Mouse (Mus musculus): ENCODE data around the gene Prr7. TPM values are rescaled to one million over a fixed set of nuclear protein-coding genes. Genes with fewer than 3 reads are reported as not detected.

Gene Prr7
- polyA plus RNA-seq, 1 experiment from 2014 or later: 0.41 TPM

DNA sequence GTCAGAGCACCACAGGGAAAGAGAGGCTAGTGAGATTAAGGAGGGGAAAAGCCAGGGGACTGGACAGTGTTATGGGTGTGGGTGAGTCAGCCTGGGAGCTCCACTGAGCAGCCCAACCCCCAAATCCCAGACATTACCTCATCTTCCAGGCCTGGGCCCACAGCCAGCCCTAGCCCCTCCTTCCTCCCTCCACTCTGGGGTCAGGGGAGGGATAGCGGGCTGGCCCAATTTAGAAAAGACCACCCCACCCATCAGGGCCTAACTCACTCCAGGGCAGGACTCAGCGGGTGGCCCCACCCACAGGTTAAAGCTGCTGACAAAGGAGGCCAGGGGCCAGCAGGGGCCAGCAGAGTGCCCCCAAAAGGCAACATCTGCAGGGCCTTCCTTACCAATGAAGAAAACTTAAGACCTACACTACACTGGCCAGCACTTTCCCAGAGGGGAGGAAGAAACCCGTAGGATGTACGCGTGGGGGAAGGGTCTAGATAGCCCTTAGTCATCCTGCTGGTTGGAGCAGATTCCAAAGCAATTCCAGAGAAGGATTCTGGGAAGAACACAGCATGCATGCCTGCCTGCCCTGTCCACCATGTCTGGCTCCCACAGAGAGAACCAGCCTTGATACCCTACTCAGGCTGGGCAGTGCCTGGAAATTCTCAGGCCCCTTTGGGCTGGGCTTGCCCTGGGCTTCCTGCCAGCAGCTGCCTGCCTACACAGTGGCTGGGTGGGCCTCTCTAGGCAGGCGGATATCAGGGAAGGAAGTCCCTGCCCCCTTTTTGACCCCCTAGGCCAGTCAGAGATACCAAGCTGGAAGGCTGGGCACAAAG is 46.8 kb downstream of the Prr7 start:
- Histone ChIP-seq H3K27me3 (replicated peaks) (peaks cover 14% of the 10 kb centered on the region), H3K27ac (ENCODE audit: poor library complexity, severe bottlenecking) (peak overlapping the region; percentile 98), H3K4me1 (replicated peaks) (peaks cover 38% of the 10 kb centered on the region), H3K36me3 (peaks cover 46% of the 10 kb centered on the region), H3K9ac (peak overlapping the region; percentile 99), H3K4me2 (peak overlapping the region; percentile 86), H3K9me3 (replicated peaks) (no peaks in the 10 kb centered on the region), H3K4me3 (peak overlapping the region; percentile 91)
- ATAC-seq (ENCODE audit: insufficient number of reproducible peaks, low FRiP score): peak; percentile 79
- WGBS: 0% methylated on average over 6 of the region's 6 CpGs

DNA sequence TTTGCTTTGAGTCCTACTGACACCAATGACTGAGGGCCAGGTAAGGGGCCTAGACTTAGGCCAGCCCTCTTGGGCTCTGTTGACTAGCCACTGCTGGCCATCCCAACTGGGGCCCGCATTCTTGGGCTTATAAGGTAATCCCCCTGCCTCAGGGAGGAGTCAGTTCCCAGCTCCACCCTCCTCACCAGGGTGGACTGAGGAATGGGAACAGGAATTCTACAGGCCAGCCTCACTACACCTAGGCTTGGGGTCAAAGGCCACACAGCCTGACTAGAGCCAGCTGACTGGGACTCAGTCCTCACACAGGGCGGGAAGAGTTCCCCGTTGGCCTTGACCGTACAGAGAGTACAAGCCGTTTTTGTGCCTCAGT is 47.4 kb downstream of the Prr7 start:
- 11% methylated on average over 5 of the region's 5 CpGs for WGBS
- peak overlapping the region; percentile 98 for H3K27ac ChIP-seq (ENCODE audit: poor library complexity, severe bottlenecking)
- peaks cover 38% of the 10 kb centered on the region for H3K4me1 ChIP-seq (replicated peaks)
- H3K4me3 ChIP-seq: peak overlapping the region; percentile 91
- H3K36me3 ChIP-seq: peaks cover 40% of the 10 kb centered on the region
- peak overlapping the region; percentile 86 for H3K4me2 ChIP-seq
- peak overlapping the region; percentile 99 for H3K9ac ChIP-seq
- H3K27me3 ChIP-seq (replicated peaks): peaks cover 14% of the 10 kb centered on the region
- no peaks in the 10 kb centered on the region for H3K9me3 ChIP-seq (replicated peaks)
- ATAC-seq (ENCODE audit: insufficient number of reproducible peaks, low FRiP score): no peak

DNA sequence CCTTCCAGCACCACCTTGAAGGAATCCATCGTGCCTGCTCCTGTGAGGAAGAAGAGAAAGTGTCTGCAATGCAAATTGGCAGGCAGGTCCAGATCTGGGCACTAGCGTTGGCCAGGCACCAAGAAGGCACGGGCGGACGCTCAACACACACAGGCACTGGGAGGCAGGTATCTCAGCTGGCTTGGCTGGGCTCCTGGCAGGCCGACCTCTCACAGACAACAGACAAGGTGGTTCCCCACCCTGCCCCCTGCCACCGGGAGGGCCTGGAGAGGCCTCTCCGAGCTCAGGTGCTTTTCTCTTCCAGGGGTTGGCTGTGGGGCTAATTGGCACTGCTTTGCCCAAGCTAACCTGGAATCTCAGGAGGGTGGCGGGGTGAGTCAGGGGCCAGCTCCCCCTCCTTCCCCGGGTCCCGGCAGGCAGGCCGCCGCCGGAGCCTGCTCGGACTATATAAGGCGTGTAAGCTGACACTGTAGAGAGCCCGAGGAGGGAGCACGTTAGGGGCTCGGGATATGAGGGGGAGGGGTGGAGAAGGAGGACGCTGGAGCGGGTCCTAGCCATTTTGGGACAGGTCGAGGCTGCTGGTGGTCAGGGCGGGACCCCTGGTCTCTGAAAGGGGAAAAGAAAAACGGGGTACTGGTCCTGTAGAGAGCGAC is 48.4 kb downstream of the Prr7 start:
- peaks cover 38% of the 10 kb centered on the region for H3K4me1 ChIP-seq (replicated peaks)
- H3K4me3 ChIP-seq: peak overlapping the region; percentile 91
- peak overlapping the region; percentile 99 for H3K9ac ChIP-seq
- WGBS: under 1% methylated on average over 25 of the region's 25 CpGs
- peak; percentile 56 for ATAC-seq (ENCODE audit: insufficient number of reproducible peaks, low FRiP score)
- H3K27me3 ChIP-seq (replicated peaks): peaks cover 14% of the 10 kb centered on the region
- peaks cover 30% of the 10 kb centered on the region for H3K36me3 ChIP-seq
- no peaks in the 10 kb centered on the region for H3K9me3 ChIP-seq (replicated peaks)
- peak overlapping the region; percentile 98 for H3K27ac ChIP-seq (ENCODE audit: poor library complexity, severe bottlenecking)
- peak overlapping the region; percentile 86 for H3K4me2 ChIP-seq

DNA sequence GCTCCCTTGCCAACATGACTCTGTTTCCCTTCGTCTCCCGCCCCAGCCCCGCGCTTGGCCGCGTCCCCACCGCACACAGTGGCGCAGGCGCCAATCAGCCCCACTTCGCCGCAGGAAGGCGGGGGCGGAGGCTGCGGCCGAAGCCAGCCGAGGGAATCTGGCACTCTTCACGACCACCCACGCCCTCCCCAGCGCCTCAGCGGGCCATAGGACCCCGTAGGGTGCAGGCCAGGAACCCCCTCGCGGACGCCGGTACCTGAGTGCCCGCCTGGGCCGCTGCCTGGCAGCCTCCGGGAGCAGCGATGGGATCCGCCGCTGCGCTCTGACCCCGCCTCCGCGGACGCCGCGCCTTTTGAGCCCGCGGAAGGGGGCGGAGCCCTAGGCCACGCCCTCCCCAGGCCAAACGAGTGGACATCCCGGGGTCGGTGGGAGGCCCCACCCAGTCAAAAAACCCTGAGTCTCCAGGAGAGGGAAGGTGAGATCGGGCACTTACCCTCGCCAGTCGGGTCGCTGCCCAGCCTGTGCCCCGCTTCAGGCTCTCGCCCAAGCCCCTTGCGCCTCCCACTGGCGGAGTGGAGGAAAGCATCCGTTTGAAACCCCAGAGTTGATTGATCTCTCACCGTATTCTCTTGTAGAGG is 49.2 kb downstream of the Prr7 start, which contains the start of gene Pdlim7:
Pdlim7 (minus strand) TSS at position 566 of the 638 bp plus-strand sequence.
- under 1% methylated on average over 55 of the region's 55 CpGs for WGBS

DNA sequence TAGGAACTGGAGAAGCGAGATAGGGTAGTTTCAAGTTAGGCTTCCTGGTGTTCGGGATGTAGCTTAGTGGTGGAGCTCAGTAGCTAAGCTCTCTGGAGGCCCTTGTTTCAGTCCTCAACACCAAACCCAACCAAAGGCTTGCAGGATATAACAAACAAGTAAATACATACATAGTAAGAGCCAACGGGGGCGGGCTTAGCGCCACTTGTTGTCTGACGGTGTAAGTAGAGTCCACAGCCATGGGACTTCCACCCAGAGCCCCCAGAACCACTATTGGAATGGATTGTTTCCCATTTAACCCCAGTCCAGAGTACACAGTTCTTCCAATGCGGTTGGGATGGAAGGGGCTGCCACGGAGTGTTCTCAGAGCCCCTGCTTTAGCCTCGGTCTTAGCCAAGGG is 49.8 kb downstream of the Prr7 start:
- no peak overlapping the region for H3K27ac ChIP-seq (ENCODE audit: poor library complexity, severe bottlenecking)
- no peaks in the 10 kb centered on the region for H3K9me3 ChIP-seq (replicated peaks)
- H3K9ac ChIP-seq: no peak overlapping the region
- H3K4me1 ChIP-seq (replicated peaks): peaks cover 34% of the 10 kb centered on the region
- H3K4me3 ChIP-seq: peak overlapping the region; percentile 91
- 35% methylated on average over 9 of the region's 9 CpGs for WGBS
- peaks cover 14% of the 10 kb centered on the region for H3K27me3 ChIP-seq (replicated peaks)
- H3K4me2 ChIP-seq: peak overlapping the region; percentile 86
- H3K36me3 ChIP-seq: peaks cover 16% of the 10 kb centered on the region
- no peak for ATAC-seq (ENCODE audit: insufficient number of reproducible peaks, low FRiP score)

More for the DNA sequence above, 49.2 kb downstream of the Prr7 start, which contains the start of gene Pdlim7:
- Histone ChIP-seq H3K9ac (peak within 1 kb of the TSS; percentile 99), H3K27ac (ENCODE audit: poor library complexity, severe bottlenecking) (peak within 1 kb of the TSS; percentile 98), H3K9me3 (replicated peaks) (no peaks in the 10 kb centered on the region), H3K27me3 (replicated peaks) (peaks cover 14% of the 10 kb centered on the region), H3K4me2 (peak within 1 kb of the TSS; percentile 86), H3K4me3 (peak within 1 kb of the TSS; percentile 91), H3K36me3 (peaks cover 22% of the 10 kb centered on the region), H3K4me1 (replicated peaks) (peaks cover 38% of the 10 kb centered on the region)
- ATAC-seq (ENCODE audit: insufficient number of reproducible peaks, low FRiP score): peak; percentile 74

DNA sequence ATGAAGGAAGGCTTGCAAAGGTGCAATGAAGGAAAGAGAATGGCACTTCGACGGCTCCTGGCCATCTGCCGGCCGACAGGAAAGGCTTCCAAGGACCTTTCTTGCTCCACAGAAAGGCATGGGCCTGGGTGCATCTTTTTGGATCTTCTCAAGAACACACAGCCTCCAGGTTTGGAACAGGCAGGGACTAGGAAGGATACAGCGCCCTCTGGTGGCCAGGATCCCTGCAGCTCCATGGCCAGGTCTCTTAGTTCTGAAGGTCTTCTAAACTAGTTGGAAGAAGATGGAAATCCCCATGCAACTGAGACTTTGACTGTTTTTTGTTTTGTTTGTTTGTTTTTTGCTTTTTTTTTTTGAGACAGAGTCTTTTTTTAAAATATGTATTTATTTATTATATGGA is 52.9 kb downstream of the Prr7 start:
- no peak overlapping the region for H3K9ac ChIP-seq
- H3K36me3 ChIP-seq: no peaks in the 10 kb centered on the region
- H3K27ac ChIP-seq (ENCODE audit: poor library complexity, severe bottlenecking): no peak overlapping the region
- no peaks in the 10 kb centered on the region for H3K9me3 ChIP-seq (replicated peaks)
- peaks cover 14% of the 10 kb centered on the region for H3K27me3 ChIP-seq (replicated peaks)
- no peak overlapping the region for H3K4me2 ChIP-seq
- 9% methylated on average over 5 of the region's 5 CpGs for WGBS
- H3K4me3 ChIP-seq: no peak overlapping the region
- peaks cover 5% of the 10 kb centered on the region for H3K4me1 ChIP-seq (replicated peaks)
- no peak for ATAC-seq (ENCODE audit: insufficient number of reproducible peaks, low FRiP score)

DNA sequence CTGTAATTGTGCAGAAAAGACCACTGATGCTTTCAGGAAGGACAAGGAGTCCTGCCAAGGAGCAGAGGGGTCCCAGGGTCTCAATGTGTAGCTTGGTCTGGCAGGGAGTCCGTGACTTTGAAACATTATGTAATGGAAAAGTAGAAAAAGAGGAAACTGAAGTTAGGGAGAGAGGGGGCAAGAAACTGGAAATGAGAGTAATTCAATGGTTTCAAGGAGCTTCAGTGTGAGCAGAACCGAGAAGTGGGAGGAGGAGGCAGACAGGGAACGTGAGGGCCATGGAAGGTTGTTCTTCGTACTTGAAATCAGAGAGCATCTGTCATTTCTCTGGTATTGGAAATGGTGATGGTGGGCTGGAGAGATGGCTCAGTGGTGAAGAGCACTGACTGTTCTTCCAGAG is 55.5 kb downstream of the Prr7 start:
- no peaks in the 10 kb centered on the region for H3K36me3 ChIP-seq
- no peak overlapping the region for H3K9ac ChIP-seq
- no peak overlapping the region for H3K4me3 ChIP-seq
- ATAC-seq (ENCODE audit: insufficient number of reproducible peaks, low FRiP score): no peak
- no peaks in the 10 kb centered on the region for H3K9me3 ChIP-seq (replicated peaks)
- no peak overlapping the region for H3K4me2 ChIP-seq
- no peak overlapping the region for H3K27ac ChIP-seq (ENCODE audit: poor library complexity, severe bottlenecking)
- 64% methylated on average over 4 of the region's 4 CpGs for WGBS
- H3K27me3 ChIP-seq (replicated peaks): peaks cover 12% of the 10 kb centered on the region
- H3K4me1 ChIP-seq (replicated peaks): peaks cover 10% of the 10 kb centered on the region; the same call in 1 of the 2 replicates

DNA sequence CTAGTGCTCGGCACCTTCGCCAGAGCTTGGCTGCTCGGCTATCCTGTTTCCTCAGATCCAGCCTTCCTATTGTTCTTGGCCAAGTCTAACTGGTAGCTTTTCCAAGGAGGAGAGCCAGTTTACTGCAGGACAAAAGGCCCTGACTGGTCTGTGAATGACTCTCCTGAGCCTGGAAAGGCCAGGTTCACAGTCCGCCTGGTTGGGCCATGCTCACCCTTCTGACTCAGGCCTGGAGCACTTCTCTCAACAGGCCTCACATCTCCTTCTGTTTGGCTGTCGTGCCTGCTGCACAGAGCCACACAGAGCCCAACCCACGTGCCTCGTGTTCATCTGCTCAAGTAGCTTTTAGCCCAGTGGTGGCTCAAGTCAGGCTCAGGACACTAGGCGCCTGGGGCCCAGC is 58.7 kb downstream of the Prr7 start:
- Histone ChIP-seq H3K4me3 (no peak overlapping the region), H3K27me3 (replicated peaks) (0 out of 2 replicates have a peak, but pooled peaks cover 3% of the 10 kb centered on the region), H3K27ac (ENCODE audit: poor library complexity, severe bottlenecking) (peak overlapping the region; percentile 72), H3K9ac (no peak overlapping the region), H3K4me2 (no peak overlapping the region), H3K36me3 (no peaks in the 10 kb centered on the region), H3K9me3 (replicated peaks) (no peaks in the 10 kb centered on the region), H3K4me1 (replicated peaks) (peaks cover 10% of the 10 kb centered on the region; the same call in 1 of the 2 replicates)
- peak; percentile 59 for ATAC-seq (ENCODE audit: insufficient number of reproducible peaks, low FRiP score)
- WGBS: 49% methylated on average over 8 of the region's 8 CpGs

Small RNAs within 50 kb of the gene (microRNA-seq; reads per million reads assigned to microRNA genes)
- gene Mir6943 (not detected), gene Mir6944 (28.1 reads per million, percentile 37 among the genes with 10 or more reads in this experiment), gene Mir6945 (5.7 reads per million, percentile 18 among the genes with 10 or more reads in this experiment)

Other genes with a start within 250 kb of the Prr7 start
- 328 and 343 TPM in 2 replicates for gene Prelid1, start 143.8 kb upstream of the Prr7 start, polyA plus RNA-seq (2016; fragmentation: Nextera tagmentation; extraction: Ambion mirVana)
- gene Rab24, start 142.3 kb upstream of the Prr7 start, polyA plus RNA-seq (2016; fragmentation: Nextera tagmentation; extraction: Ambion mirVana): 62.0 and 62.3 TPM in 2 replicates
- gene Mxd3, start 134.4 kb upstream of the Prr7 start, polyA plus RNA-seq (2016; fragmentation: Nextera tagmentation; extraction: Ambion mirVana): 14.7 and 15.2 TPM in 2 replicates
- 105 and 106 TPM in 2 replicates for gene Lman2, start 101.5 kb upstream of the Prr7 start, polyA plus RNA-seq (2016; fragmentation: Nextera tagmentation; extraction: Ambion mirVana)
- 0.42 and 0.52 TPM in 2 replicates for gene Rgs14, start 94.5 kb upstream of the Prr7 start, polyA plus RNA-seq (2016; fragmentation: Nextera tagmentation; extraction: Ambion mirVana)
- gene Slc34a1, start 66.1 kb upstream of the Prr7 start, polyA plus RNA-seq (2016; fragmentation: Nextera tagmentation; extraction: Ambion mirVana): not detected in 2 replicates
- gene Pfn3, start 49.0 kb upstream of the Prr7 start, polyA plus RNA-seq (2016; fragmentation: Nextera tagmentation; extraction: Ambion mirVana): not detected in 2 replicates
- 0.96 TPM in 1 of 2 replicates, not detected in the other for gene F12, start 37.5 kb upstream of the Prr7 start, polyA plus RNA-seq (2016; fragmentation: Nextera tagmentation; extraction: Ambion mirVana)
- 27.6 and 29.1 TPM in 2 replicates for gene Grk6, start 19.2 kb upstream of the Prr7 start, polyA plus RNA-seq (2016; fragmentation: Nextera tagmentation; extraction: Ambion mirVana)
- gene Dbn1, start 23.8 kb downstream of the Prr7 start, polyA plus RNA-seq (2016; fragmentation: Nextera tagmentation; extraction: Ambion mirVana): 101 TPM in 2 replicates
- 427 and 428 TPM in 2 replicates for gene Pdlim7, start 49.4 kb downstream of the Prr7 start, polyA plus RNA-seq (2016; fragmentation: Nextera tagmentation; extraction: Ambion mirVana)
- gene Dok3, start 65.0 kb downstream of the Prr7 start, polyA plus RNA-seq (2016; fragmentation: Nextera tagmentation; extraction: Ambion mirVana): 1.4 and 1.7 TPM in 2 replicates
- 30.8 and 34.8 TPM in 2 replicates for gene Ddx41, start 72.4 kb downstream of the Prr7 start, polyA plus RNA-seq (2016; fragmentation: Nextera tagmentation; extraction: Ambion mirVana)
- 24.3 and 24.4 TPM in 2 replicates for gene Fam193b, start 106.9 kb downstream of the Prr7 start, polyA plus RNA-seq (2016; fragmentation: Nextera tagmentation; extraction: Ambion mirVana)
- 133 and 141 TPM in 2 replicates for gene Tmed9, start 109.5 kb downstream of the Prr7 start, polyA plus RNA-seq (2016; fragmentation: Nextera tagmentation; extraction: Ambion mirVana)
- gene B4galt7, start 135.6 kb downstream of the Prr7 start, polyA plus RNA-seq (2016; fragmentation: Nextera tagmentation; extraction: Ambion mirVana): 21.8 and 23.2 TPM in 2 replicates
- gene Caml, start 158.7 kb downstream of the Prr7 start, polyA plus RNA-seq (2016; fragmentation: Nextera tagmentation; extraction: Ambion mirVana): 34.7 and 35.8 TPM in 2 replicates
- 25.4 and 27.0 TPM in 2 replicates for gene Ddx46, start 170.8 kb downstream of the Prr7 start, polyA plus RNA-seq (2016; fragmentation: Nextera tagmentation; extraction: Ambion mirVana)
- 76.3 and 77.1 TPM in 2 replicates for gene B230219D22Rik, start 228.9 kb downstream of the Prr7 start, polyA plus RNA-seq (2016; fragmentation: Nextera tagmentation; extraction: Ambion mirVana)